Mouse (Mus musculus) E14TG2a.4 (cell line): ENCODE measurements at regions not wholly inside any gene's neighbourhood (a gene's known extent, or its start where the extent isn't known, plus 50 kb on each side); places are given as distances from the start of the nearest gene placed in this dataset.

ENCODE experiments used
- CTCF ChIP-seq: conservative IDR thresholded peaks from 2 replicates; pipeline ENCODE4 v1.5.1; 2014; ENCODE audit warnings: low read length
- NANOG ChIP-seq: IDR thresholded peaks from 2 replicates; pipeline ENCODE4 v1.6.1; 2014; ENCODE audit warnings: borderline replicate concordance, low read length, mixed read lengths
- POU5F1 ChIP-seq: IDR thresholded peaks from 2 replicates; pipeline ENCODE4 v1.6.1; 2014; ENCODE audit warnings: low read length, borderline replicate concordance

DNA sequence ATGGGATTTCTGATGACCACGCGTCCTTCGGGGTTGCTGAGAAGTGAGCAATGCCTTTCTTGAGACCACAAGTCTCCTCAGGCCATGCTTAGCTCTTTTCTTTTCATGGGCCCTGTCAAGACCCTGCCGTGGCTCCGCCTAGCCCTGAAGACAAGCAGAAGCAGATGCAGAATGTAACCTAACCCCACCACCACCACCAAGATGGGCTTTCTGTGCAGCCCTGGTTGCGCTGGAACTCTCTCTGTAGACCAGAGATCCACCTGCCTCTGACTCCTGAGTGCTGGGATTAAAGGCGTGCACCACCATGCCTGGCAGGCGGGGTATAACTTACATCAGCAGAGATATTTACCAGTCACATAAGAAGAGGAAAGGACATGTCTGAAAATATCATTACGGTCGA, 199.4 kb upstream of the Mphosph6 start:
- TF ChIP-seq CTCF (no peak), NANOG (no peak), POU5F1 (no peak)
